Mouse (Mus musculus): ENCODE data around the gene Ubp1.
"Not testable (repeated sequence)": the region's sequence is repeated elsewhere in the genome, so short reads cannot be mapped to it uniquely, and the experiment has no call there.

GRCm38 (mm10) chr9:113904315-113904714, 26.4 kb upstream of the Ubp1 start:
- TF ChIP-seq EP300 (IDR thresholded peaks at IDR 0.05) = not testable (repeated sequence)
- TF ChIP-seq CTCF (IDR thresholded peaks at IDR 0.05) = peak; percentile 38

Data from lung, postnatal 0 days (tissue).